Mouse (Mus musculus) ovary, adult 18-20 months (tissue): ENCODE results near the gene Kcnmb1.

Source experiments
- DNase-seq: peaks from one replicate; pipeline ENCODE4 v3.0.0; 2022; ENCODE audit warnings: low spot score, mixed read lengths

Kcnmb1 gene

GRCm38 (mm10) chr11:33962688-33963407, at the start of gene Kcnmb1:
Gene Kcnmb1 (plus strand): TSS chr11:33963013.
- no peak for DNase-seq

DNA sequence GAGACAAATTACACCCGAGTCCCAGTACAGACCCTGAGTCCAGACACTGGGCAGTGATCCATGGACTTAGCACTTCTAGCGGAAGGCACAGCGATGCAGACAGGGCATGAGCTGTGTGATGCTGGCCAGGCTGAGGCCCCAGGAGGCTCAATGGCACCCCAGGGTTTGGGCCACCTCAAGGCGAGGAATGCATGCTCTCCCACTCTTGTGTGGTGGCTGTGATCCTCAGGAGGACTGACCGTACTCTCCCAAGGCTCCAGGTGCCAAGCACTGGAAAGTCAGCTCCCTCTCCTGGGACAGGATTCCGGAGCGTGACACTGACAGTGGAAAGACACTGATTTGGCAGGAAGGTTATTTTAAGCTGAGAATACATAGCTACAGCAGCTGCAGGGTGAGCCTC, 49.8 kb upstream of the Kcnmb1 start:
- DNase-seq: no peak

- no peak for DNase-seq
These were observed 48.6 kb upstream of the Kcnmb1 start for GRCm38 (mm10) chr11:33914216-33914615.

- DNase-seq: no peak
These were observed 45.2 kb upstream of the Kcnmb1 start for GRCm38 (mm10) chr11:33917574-33917973.

- DNase-seq: no peak
These were observed 44.4 kb upstream of the Kcnmb1 start for GRCm38 (mm10) chr11:33918424-33918823.

DNA sequence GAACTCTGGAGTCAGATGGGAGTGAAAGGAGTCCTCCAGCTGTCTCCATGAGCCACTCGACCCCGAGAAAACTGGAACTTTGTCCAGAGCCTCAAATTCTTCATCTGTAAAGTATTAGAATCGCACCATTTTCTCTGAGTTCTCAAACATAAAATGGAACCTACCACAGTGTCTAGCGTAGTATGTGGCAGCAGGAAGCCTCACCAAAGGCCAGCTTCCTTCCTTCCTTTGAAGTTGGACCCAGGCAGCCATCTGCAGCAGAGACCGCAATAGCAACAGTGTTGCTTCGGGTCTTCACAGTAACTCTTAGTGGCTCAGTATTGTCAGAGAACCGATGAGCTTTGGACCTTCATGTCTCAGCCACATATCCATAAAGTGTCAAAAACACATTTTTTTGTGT, 43.0 kb upstream of the Kcnmb1 start:
- no peak for DNase-seq

DNA sequence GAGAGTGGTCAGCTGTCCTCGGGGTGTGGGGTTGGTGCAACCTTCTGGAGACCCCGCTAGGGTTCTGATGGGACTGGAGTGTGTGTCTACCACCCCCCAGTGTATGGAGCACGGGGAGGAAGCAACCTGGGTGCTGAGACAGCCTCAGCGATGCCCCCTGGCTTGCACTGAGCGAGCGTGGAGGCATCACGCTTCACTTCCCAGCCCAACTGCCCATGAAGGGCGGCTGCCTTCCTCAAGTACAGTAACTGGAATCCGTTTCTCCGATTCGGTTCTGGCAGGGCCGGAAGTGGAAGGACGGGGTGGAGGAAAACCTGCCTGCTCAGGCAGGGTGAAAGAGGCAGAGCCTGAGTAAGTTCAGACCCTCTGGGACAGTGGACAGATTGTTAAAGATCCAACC, 41.4 kb upstream of the Kcnmb1 start:
- DNase-seq: no peak

DNA sequence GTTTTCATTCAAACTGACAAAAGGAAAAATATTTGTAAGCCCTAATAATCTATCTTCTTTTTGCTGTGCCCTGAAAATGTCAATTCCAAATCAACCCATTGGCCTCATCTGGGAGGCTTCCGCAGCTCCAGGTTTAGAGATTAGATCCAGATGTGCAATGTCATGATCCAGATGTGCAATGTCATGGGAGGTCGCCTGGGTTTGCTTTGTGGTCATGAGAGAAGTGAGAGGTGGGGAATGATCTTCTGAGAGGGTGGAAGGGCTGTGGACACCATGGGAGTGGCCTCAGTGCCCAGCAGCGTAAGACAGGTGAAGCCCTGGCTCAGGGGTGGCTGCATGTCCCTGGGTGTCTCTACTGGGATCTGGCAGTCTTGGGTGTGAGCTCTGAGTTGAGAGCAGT, 39.8 kb upstream of the Kcnmb1 start:
- DNase-seq: no peak

DNA sequence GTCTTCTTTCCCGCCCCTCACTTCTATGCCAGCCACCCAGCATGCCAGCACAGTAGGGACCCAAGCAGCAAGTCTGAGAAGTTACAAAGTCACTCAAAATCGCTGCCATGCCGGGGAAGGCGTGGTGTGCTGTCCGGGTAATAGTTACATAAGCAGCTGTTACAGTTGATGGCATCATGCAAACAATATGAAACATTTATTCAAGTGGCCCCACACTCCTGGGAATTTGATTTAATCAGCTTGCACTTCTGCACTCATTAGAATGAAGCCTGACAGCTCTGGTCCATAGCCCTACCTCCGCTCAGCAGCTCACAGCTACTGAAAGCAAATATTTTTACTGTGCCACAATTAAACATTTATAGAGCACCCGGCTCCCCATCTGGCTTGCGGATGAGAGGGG, 37.0 kb upstream of the Kcnmb1 start:
- no peak for DNase-seq

GRCm38 (mm10) chr11:33926551-33926950, 36.3 kb upstream of the Kcnmb1 start:
- DNase-seq: no peak

GRCm38 (mm10) chr11:33927321-33927720, 35.5 kb upstream of the Kcnmb1 start:
- DNase-seq: no peak

- no peak for DNase-seq
These were observed 35.0 kb upstream of the Kcnmb1 start for GRCm38 (mm10) chr11:33927836-33928235.

DNA sequence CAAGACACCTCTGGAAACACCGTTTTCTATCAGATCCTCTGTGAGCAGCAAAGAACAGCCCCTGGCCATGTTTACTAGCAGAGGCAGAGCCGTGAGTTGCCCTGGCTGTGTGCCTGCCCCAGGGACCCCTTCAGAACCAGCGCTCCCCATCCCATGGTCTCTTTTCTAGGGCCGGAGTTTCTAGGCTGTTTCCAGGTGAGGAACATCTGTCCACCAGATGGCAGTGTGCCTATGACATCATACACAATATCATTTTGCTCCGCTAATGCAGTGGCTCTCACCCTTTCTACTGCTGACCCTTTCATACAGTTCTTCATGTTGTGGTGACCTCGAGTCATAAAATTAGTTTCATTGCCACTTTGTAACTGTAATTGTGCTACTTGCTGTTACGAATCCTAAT, 34.2 kb upstream of the Kcnmb1 start:
- DNase-seq: no peak

- no peak for DNase-seq
These were observed 33.4 kb upstream of the Kcnmb1 start for GRCm38 (mm10) chr11:33929412-33929811.

DNA sequence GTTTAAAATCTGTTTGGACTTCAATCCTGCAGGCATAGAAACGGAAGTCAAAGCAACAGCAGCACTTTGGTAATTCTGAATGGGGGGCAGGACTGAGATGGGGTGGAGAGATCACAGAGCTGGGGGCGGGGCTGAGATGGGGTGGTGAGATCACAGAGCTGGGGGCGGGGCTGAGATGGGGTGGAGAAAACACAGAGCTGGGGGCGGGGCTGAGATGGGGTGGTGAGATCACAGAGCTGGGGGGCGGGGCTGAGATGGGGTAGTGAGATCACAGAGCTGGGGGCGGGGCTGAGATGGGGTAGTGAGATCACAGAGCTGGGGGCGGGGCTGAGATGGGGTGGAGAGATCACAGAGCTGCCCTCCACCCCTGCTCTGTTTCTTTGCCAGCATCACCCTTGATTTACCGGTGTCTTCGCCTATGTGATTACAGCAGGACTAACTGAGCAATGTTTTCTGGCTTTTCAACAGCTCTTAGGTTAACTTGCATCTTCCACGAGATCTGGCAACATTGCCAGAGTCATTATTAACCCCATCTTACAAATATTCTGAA, 30.9 kb upstream of the Kcnmb1 start:
- DNase-seq: no peak

DNA sequence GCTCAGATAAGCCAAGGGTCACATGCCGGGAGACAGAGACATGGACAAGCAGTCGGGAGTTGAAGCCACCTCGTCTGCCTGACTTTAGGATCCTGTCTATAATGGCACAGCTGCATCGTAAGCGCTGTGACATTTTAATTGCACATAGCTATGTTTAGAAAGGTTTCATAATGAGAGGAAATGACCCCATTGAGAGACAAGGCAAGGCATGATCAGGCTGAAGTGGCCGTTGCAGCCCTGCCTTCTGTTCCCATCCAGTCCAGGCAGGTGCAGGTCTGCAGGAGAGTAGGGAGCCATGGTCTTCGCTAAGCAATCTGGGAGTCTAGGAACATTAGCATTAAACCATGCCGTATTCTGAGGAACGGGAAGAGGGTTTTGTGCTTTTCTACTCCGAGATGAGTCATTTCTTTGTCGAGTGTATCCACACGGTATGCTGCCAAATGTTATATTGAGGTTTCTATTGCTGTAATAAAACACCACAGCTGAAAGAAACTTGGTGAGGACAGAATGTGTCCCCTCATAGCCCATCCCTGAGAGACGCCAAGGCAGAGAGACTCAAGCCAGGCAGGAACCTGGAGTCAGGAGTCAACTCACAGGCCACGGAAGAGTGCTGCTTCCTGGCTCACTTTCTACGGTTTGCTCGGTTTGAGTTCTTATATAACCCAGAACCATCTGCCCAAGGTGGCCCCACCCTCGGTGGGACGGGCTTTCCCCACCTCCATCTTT, 30.3 kb upstream of the Kcnmb1 start:
- no peak for DNase-seq

DNA sequence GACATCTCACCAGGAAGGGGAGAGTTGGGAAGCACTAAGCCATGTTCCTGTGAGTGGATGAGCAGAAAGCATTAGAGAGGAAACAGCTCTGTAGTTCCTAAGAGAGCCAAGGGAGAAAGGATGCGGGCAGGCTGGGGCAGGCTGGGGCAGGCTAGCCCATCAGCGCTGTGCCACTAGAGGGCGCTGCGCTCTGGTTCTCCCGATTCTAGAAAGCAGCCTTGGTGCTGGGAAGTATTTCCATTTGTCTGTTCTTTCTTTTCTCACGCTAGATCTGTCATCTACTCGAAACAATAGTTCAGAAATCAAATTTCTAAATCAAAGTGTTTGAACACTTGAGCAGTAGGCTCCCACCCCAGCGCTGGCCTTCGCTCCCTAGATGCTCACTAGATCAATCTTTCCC, 28.5 kb upstream of the Kcnmb1 start:
- DNase-seq: no peak

- DNase-seq: no peak
These were observed 25.2 kb upstream of the Kcnmb1 start for GRCm38 (mm10) chr11:33937641-33938040.

DNA sequence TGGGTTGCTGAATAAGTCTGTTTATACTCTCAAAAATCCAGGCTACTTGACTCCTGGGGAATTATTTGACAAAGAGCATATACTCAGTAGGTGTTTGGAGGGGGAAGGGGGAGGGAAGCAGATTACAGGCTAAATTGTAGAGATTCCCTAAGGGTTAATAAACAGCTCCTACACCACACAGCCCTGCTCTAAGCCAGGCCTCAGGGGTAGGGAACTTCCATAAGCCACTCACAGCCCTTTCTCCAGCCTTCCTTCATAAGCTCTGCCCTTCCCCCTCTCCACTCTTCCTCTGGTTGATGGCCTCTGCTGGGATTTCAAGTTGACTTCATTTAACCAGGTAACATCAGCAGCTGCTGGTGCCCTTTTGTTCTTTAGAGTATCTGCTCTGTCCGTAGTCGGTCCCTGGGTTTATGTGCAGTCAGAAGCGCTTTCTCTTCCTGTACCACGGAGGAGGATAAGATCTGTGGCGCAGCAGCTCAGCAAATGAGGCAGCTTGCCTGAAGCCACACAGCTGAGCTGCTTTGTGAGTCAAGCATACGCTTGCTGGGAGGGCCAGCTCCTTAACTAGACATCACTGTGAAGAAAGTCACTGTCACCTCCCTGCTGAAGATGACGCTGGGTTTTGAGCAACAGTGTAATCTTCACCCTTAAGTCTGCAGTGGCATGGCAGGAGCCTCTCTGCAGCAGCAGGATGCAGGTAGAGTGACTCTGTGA, 24.1 kb upstream of the Kcnmb1 start:
- no peak for DNase-seq

- no peak for DNase-seq
These were observed 23.2 kb upstream of the Kcnmb1 start for GRCm38 (mm10) chr11:33939456-33940113.

GRCm38 (mm10) chr11:33943565-33943964, 19.2 kb upstream of the Kcnmb1 start:
- DNase-seq: no peak

DNA sequence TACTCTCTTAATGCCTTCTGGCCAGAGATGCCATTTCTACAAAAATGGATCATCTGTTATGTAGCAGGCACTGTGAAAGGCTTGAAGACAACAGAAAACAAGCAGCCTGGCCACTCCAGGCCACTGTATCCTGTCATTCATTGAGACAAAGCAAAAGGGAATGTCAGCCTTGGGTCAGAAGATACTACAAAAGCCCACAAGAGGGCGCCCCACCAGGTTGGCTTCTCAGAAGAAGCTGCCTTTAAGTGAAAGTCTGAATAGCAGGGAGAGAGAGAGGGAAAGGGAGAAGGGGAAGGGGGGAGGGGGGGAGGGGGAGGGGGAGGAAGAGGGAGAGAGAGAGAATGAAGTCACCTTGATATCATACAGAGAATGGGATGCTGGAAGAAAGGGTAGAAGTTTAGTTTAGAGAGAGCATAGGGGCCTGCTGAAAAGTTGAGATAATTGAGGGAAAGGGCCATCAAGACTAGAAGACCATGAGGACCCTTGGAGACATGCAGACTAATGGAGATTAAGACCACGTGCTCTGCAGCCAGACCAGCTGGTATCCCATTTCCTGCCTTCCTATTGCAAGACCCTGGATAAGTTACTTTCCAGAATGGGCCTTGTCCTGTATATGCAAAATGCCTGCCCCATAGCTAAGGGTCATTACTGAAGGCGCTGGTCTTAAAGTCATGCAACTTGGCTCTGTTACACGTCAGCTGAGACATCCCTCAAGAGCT, 18.6 kb upstream of the Kcnmb1 start:
- no peak for DNase-seq
